Mouse (Mus musculus) CD4-positive, CD25-positive, alpha-beta regulatory T cell, adult 9 weeks (primary cell): ENCODE results near the gene Shmt1. TPM values are rescaled to one million over a fixed set of nuclear protein-coding genes. Genes with fewer than 3 reads are reported as not detected.

Source experiments
- polyA plus RNA-seq: library from polyadenylated mRNA; unstranded; fragments of 100-300 nt; shearing (Covaris generic); gene quantifications from one replicate; pipeline ENCODE4 v1.2.1, GENCODE M21; 2017

The Shmt1 gene
- polyA plus RNA-seq = 27.0 TPM

GRCm38 (mm10) chr11:60811618-60812017 is at the start of gene Shmt1:
Gene Shmt1 (minus strand): TSS chr11:60811718.

GRCm38 (mm10) chr11:60830433-60831052 is 19.0 kb upstream of the Shmt1 start, which contains the start of gene Dhrs7b:
Gene Dhrs7b (plus strand): TSS chr11:60830631.

GRCm38 (mm10) chr11:60776829-60777740 is 34.4 kb downstream of the Shmt1 start, which contains the start of the genes Top3a and Smcr8:
Gene Top3a (minus strand): TSS chr11:60777365.
Gene Smcr8 (plus strand): TSS chr11:60777524.

Other genes starting within 250 kb of the Shmt1 start
- 17.1 TPM for gene Llgl1, start 112.0 kb downstream of the Shmt1 start, polyA plus RNA-seq
- 178 TPM for gene Flii, start 84.5 kb downstream of the Shmt1 start, polyA plus RNA-seq
- 21.5 TPM for gene Mief2, start 83.3 kb downstream of the Shmt1 start, polyA plus RNA-seq
- gene Top3a, start 34.4 kb downstream of the Shmt1 start, polyA plus RNA-seq = 22.4 TPM
- 13.4 TPM for gene Smcr8, start 34.2 kb downstream of the Shmt1 start, polyA plus RNA-seq
- 38.9 TPM for gene Dhrs7b, start 18.9 kb upstream of the Shmt1 start, polyA plus RNA-seq
- gene Tmem11, start 67.6 kb upstream of the Shmt1 start, polyA plus RNA-seq = 50.9 TPM
- gene Natd1, start 103.0 kb upstream of the Shmt1 start, polyA plus RNA-seq = 6.9 TPM
- 32.0 TPM for gene Map2k3, start 120.3 kb upstream of the Shmt1 start, polyA plus RNA-seq
- gene Kcnj12, start 210.8 kb upstream of the Shmt1 start, polyA plus RNA-seq = not detected